Mouse (Mus musculus): ENCODE results near the gene Uhrf2. TPM values are rescaled to one million over a fixed set of nuclear protein-coding genes. Genes with fewer than 3 reads are reported as not detected.

Uhrf2 gene
- polyA plus RNA-seq (2012; rRNA removed) (35.5 and 38.6 TPM in 2 replicates), polyA plus RNA-seq (2014; fragmentation: Nextera tagmentation; extraction: Ambion mirVana) (30.8 and 33.5 TPM in 2 replicates)

DNA sequence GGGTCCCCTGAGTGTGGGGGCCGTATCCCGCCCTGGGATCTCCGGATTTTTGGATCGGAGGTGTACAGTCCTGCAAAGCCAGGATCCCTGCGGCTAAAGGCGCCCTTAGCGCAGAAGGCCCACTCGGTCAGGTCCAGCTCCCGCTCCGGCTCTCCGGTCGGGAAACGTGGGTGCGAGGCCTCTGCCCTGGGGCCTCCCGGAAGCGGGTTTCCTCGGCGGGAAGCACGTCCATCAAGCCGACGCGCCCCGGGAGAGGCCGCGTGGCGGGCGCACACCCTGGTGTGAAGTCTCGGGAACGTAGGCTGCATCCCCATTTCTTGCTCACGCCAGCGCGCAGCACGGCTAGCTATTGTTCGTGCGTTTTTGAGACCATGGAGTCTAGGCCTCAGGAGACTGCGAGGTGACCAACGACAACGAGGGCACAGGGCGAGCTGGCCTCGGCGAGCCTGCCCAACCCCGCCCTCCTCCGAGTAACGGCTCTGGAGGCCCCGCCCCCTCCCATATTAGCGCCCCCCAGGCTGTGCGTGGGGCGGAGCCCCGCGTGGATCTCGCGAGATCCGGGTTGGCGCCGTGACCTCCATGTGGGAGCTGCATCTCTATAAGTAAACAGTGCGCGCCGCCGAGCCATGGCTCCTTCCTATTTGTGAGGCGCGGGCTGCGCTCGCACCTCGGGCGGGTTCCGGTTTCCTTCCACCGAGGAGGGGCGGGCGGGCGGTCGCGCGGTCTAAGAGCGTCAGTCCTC lies at the start of gene Uhrf2:
TSS of gene Uhrf2 (plus strand) at position 620 of the 742 bp plus-strand sequence.
- no peaks in the 10 kb centered on the region for H3K27me3 ChIP-seq (ENCODE audit: control insufficient read depth, insufficient read depth, low read length)
- DNase-seq (ENCODE audit: low read depth in 3 of 3, low spot score in 3 of 3) (peak; percentile 85 to 92 (median 90)), ATAC-seq (ENCODE audit: insufficient read depth) (peak; percentile 92)
- H3K36me3 ChIP-seq (replicated peaks; ENCODE audit: control insufficient read depth, insufficient read depth, low read depth) = peaks cover 3% of the 10 kb centered on the region; the same call in 1 of the 2 replicates
- H3K4me3 ChIP-seq (ENCODE audit: insufficient read depth in 1 of 2, low read depth in 2 of 2, low read length in 2 of 2) = peak within 1 kb of the TSS; percentile 95 to 99
- H3K4me2 ChIP-seq (ENCODE audit: low read depth) = peak within 1 kb of the TSS; percentile 74
- 0 out of 2 replicates have a peak, but pooled peaks have one; percentile 12 for TF ChIP-seq CTCF (IDR thresholded peaks at IDR 0.05; ENCODE audit: low read depth)
- TF ChIP-seq EP300 (IDR thresholded peaks at IDR 0.05; ENCODE audit: low read depth) = peak; percentile 81
- WGBS (ENCODE audit: insufficient replicate concordance) = 3% methylated on average over 74 of the region's 74 CpGs
- H3K27ac ChIP-seq = peak within 1 kb of the TSS; percentile 74
- peaks cover 11 to 21% of the 10 kb centered on the region in 2 experiments for H3K4me1 ChIP-seq (replicated peaks; ENCODE audit: control insufficient read depth in 2 of 2, insufficient read depth in 2 of 2, low read length in 1 of 2)
- H3K9me3 ChIP-seq (ENCODE audit: control insufficient read depth, low read length) = no peaks in the 10 kb centered on the region
- H3K9ac ChIP-seq (replicated peaks) = peak within 1 kb of the TSS; percentile 98

DNA sequence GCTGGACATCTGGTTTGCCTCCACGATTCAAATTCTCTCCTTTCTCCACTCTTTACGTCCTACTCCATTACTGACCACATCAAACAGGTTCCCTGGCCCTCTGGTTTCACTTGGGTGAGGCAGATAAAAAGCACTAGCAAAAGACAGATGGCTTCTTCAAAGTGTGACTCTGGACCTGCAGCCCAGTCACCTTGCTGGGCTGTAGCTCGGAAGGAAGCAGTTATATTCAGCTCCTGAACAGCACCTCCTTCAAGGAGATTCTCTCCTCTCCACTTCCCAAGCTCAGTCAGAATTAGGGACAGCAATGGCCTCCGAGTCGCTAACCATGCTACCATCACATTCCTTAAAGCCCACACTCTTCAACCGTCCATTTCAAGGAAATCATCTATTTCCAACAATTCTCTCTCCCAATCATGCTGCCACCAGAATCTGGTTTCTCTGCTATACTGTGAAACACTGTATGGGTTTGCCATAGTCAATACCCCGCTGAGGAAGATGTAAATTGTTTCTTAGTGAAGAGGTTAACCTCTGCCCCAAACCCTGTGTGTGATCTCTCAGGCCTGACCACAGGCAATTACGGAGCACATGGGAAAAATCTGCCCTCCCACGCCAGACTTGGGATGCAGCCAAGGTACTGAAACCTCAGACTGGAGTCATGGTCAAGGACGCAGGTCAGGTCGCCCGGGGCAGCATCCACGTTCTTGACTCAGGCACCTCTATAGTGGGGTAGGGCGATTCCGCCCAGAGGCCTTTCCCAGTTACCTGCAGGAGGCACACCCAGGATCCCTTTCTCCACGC lies 45.9 kb upstream of the Uhrf2 start:
- H3K9me3 ChIP-seq (ENCODE audit: control insufficient read depth, low read length) = no peaks in the 10 kb centered on the region
- no peak overlapping the region for H3K9ac ChIP-seq (replicated peaks)
- WGBS (ENCODE audit: insufficient replicate concordance) = 62% methylated on average over 16 of the region's 16 CpGs
- TF ChIP-seq EP300 (IDR thresholded peaks at IDR 0.05; ENCODE audit: low read depth) = no peak
- TF ChIP-seq CTCF (IDR thresholded peaks at IDR 0.05; ENCODE audit: low read depth) = no peak
- H3K27me3 ChIP-seq (ENCODE audit: control insufficient read depth, insufficient read depth, low read length) = no peaks in the 10 kb centered on the region
- no peak overlapping the region for H3K4me2 ChIP-seq (ENCODE audit: low read depth)
- H3K27ac ChIP-seq = no peak overlapping the region
- H3K36me3 ChIP-seq (replicated peaks; ENCODE audit: control insufficient read depth, insufficient read depth, low read depth) = no peaks in the 10 kb centered on the region
- no peaks in the 10 kb centered on the region for H3K4me1 ChIP-seq (replicated peaks; ENCODE audit: control insufficient read depth in 2 of 2, insufficient read depth in 2 of 2, low read length in 1 of 2)
- no peak for ATAC-seq (ENCODE audit: insufficient read depth)
- H3K4me3 ChIP-seq (ENCODE audit: insufficient read depth in 1 of 2, low read depth in 2 of 2, low read length in 2 of 2) = no peak overlapping the region
- DNase-seq (ENCODE audit: low read depth in 3 of 3, low spot score in 3 of 3) = no peak

DNA sequence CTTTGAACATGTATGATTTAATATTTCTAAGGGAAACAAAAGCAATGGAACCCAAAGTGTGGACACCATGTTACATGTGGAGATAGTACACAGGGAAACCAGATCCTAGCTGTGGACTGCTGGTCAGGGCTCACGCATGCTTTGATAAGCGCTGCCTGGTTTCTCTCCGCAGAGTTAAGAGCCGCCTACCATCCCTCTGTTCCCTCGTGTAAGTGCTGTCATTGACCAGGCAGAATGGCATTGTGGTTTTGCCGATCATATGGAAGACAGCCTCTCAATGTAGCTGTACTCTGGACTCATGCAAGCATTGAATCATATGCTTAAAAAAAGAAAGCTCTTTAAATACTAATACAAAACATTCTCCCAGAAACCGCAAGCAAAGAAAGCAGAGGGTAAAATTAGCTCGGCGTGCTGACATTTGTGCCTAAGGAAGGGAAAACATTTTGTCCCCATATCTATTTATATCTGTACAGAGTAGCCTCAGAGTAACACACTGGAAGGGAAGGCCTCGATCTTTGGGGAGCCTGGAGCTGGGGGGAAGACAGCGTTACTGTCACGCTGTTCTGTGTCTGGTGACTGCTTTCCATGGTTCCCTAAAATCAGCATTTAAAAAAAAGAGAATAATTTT lies 43.7 kb upstream of the Uhrf2 start:
- WGBS (ENCODE audit: insufficient replicate concordance) = 68% methylated on average over 12 of the region's 12 CpGs
- Histone ChIP-seq H3K36me3 (replicated peaks; ENCODE audit: control insufficient read depth, insufficient read depth, low read depth) (no peaks in the 10 kb centered on the region), H3K9ac (replicated peaks) (no peak overlapping the region), H3K27ac (no peak overlapping the region), H3K4me1 (replicated peaks; ENCODE audit: control insufficient read depth in 2 of 2, insufficient read depth in 2 of 2, low read length in 1 of 2) (no peaks in the 10 kb centered on the region), H3K27me3 (ENCODE audit: control insufficient read depth, insufficient read depth, low read length) (no peaks in the 10 kb centered on the region), H3K9me3 (ENCODE audit: control insufficient read depth, low read length) (no peaks in the 10 kb centered on the region), H3K4me3 (ENCODE audit: insufficient read depth in 1 of 2, low read depth in 2 of 2, low read length in 2 of 2) (no peak overlapping the region), H3K4me2 (ENCODE audit: low read depth) (no peak overlapping the region)
- TF ChIP-seq EP300 (IDR thresholded peaks at IDR 0.05; ENCODE audit: low read depth) = no peak
- TF ChIP-seq CTCF (IDR thresholded peaks at IDR 0.05; ENCODE audit: low read depth) = no peak
- ATAC-seq (ENCODE audit: insufficient read depth) (no peak), DNase-seq (ENCODE audit: low read depth in 3 of 3, low spot score in 3 of 3) (no peak)

DNA sequence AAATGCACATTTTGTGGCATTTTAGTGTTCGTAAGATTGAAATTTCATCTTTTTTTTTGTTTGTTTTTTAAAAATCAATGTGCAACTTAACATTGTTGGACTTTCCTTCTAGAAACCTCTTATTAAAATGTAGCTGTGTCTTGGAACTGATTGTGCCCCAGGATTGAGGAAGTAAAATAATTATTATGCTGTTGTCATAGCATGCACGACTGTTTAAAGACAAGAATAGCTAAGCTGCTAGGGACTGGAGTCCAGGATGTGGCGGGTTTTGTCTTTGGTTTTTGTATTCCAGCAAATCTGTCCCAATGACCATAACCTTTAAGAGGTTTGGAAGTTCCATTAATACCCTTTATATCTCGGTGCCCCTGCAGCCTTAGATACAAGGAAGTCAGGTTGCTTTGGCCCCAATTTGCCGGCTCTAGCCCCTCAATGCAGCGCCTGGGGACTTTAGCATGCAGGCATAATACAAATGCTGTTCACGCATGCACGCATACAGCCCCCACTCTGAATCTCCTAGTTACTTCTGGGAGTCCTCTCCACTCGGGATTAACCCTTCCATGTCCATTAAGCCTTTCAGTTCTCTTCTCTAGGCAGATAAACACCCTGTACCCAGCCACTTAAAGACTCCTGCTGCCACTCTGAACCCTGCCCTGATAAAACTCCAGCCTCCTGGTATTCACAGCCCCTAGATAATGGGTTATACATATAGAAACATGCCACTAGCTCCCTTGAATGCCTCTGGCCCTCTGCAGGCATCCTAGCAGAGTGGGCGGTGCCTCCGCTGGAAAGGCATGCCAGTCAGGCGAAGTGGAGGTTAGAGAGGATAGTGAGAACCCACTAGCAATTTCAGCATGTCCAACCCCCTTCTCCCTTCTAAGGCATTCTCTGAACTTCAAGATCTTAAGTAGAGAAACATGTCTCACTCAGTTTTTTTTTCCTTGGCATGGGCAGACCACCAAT lies 29.6 kb upstream of the Uhrf2 start:
- TF ChIP-seq CTCF (IDR thresholded peaks at IDR 0.05; ENCODE audit: low read depth) (no peak), EP300 (IDR thresholded peaks at IDR 0.05; ENCODE audit: low read depth) (no peak)

More for the DNA sequence above, 29.6 kb upstream of the Uhrf2 start:
- H3K9ac ChIP-seq (replicated peaks) = no peak overlapping the region
- ATAC-seq (ENCODE audit: insufficient read depth) (no peak), DNase-seq (ENCODE audit: low read depth in 3 of 3, low spot score in 3 of 3) (no peak)
- no peak overlapping the region for H3K4me3 ChIP-seq (ENCODE audit: insufficient read depth in 1 of 2, low read depth in 2 of 2, low read length in 2 of 2)
- WGBS (ENCODE audit: insufficient replicate concordance) = 49% methylated on average over 12 of the region's 12 CpGs
- no peaks in the 10 kb centered on the region for H3K27me3 ChIP-seq (ENCODE audit: control insufficient read depth, insufficient read depth, low read length)
- H3K9me3 ChIP-seq (ENCODE audit: control insufficient read depth, low read length) = no peaks in the 10 kb centered on the region
- H3K4me1 ChIP-seq (replicated peaks; ENCODE audit: control insufficient read depth in 2 of 2, insufficient read depth in 2 of 2, low read length in 1 of 2) = no peaks in the 10 kb centered on the region
- H3K36me3 ChIP-seq (replicated peaks; ENCODE audit: control insufficient read depth, insufficient read depth, low read depth) = no peaks in the 10 kb centered on the region
- H3K27ac ChIP-seq = no peak overlapping the region
- H3K4me2 ChIP-seq (ENCODE audit: low read depth) = no peak overlapping the region
